Mouse (Mus musculus) bone marrow macrophage, adult 2 months (primary cell): ENCODE data around the gene Helt. TPM values are rescaled to one million over a fixed set of nuclear protein-coding genes. Genes with fewer than 3 reads are reported as not detected.

Experiments used
- H3K27ac ChIP-seq: 2 replicates; pipeline ENCODE4 v1.5.1; 2012; ENCODE audit warnings: low read depth, low read length; ENCODE audit not compliant: insufficient read depth
- H3K4me1 ChIP-seq: 2 replicates; pipeline ENCODE4 v1.6.1; 2012; ENCODE audit warnings: low read length; ENCODE audit not compliant: control insufficient read depth, insufficient read depth
- H3K4me3 ChIP-seq: 2 replicates; pipeline ENCODE4 v1.5.1; 2012; ENCODE audit warnings: mild to moderate bottlenecking, low read length, moderate library complexity; ENCODE audit not compliant: insufficient read depth
- CTCF ChIP-seq: IDR thresholded peaks from 2 replicates; pipeline ENCODE4 v1.5.1; 2012; ENCODE audit warnings: low read depth, mild to moderate bottlenecking, low read length, moderate library complexity
- POLR2A ChIP-seq: IDR thresholded peaks from 2 replicates; pipeline ENCODE4 v1.6.1; 2012; ENCODE audit warnings: mild to moderate bottlenecking, low read depth, low read length, borderline replicate concordance
- polyA plus RNA-seq: library from polyadenylated mRNA; stranded (reverse); fragments of >200 nt; gene quantifications from 2 replicates; pipeline ENCODE4 v1.2.4, GENCODE M21; 2012; ENCODE audit not compliant: missing spikeins, insufficient read depth, insufficient read length

The Helt gene
- polyA plus RNA-seq, 1 experiment: not detected

- H3K27ac ChIP-seq: no peak overlapping the region
- no peaks in the 10 kb centered on the region for H3K4me1 ChIP-seq
- no peak for TF ChIP-seq CTCF
- TF ChIP-seq POLR2A: no peak
- no peak overlapping the region for H3K4me3 ChIP-seq
Observed at GRCm38 (mm10) chr8:46324676-46325075, 30.2 kb upstream of the Helt start.

DNA sequence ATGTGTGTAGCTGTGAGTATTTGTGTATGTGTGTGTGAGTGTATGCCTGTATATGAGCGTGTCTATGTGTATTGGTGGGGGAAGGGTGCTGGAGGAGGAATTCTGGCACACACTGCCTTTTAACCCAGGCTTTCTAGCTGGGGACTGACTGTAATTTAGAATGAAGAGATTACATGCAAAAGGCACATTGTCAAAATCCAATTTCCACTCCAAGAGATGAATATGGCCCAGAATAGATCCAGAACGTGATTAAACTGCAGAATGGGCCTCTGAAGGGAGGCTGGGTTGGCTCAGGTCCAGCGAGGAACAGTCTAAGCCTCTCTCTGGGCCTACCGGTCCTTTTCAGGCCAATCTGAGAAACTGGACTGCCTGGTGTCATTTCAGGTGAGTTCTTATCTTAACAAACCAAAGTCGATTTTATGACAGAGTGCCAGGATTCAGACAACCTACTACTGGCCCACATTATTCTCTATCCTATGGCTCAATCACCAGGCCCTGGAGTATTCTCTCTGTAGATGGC lies 29.3 kb upstream of the Helt start:
- Histone ChIP-seq H3K4me3 (no peak overlapping the region), H3K27ac (no peak overlapping the region), H3K4me1 (no peaks in the 10 kb centered on the region)
- TF ChIP-seq POLR2A (no peak), CTCF (no peak)

GRCm38 (mm10) chr8:46322833-46323232 lies 28.4 kb upstream of the Helt start:
- Histone ChIP-seq H3K27ac (no peak overlapping the region), H3K4me3 (no peak overlapping the region), H3K4me1 (no peaks in the 10 kb centered on the region)
- TF ChIP-seq POLR2A: no peak
- TF ChIP-seq CTCF: no peak

DNA sequence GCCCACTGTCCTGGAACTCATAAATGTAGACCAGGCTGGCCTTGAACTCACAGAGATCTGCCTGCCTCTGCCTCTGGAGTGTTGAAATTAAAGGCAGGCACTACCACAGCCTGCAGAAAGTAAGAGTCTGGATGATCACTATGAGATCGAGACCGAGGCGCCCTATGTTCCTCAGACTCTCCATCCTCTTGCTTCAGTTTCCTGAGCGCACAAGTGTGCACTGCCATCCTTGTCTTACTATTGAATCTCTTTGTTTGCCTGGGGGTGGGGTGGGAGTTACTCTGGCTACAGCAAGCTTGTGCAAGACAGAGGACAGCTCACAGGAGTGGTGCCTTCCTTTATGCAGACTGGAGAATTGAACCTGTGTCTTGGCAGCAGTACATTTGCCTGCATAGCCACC lies 27.9 kb upstream of the Helt start:
- TF ChIP-seq CTCF (no peak), POLR2A (no peak)
- no peaks in the 10 kb centered on the region for H3K4me1 ChIP-seq
- H3K4me3 ChIP-seq: no peak overlapping the region
- no peak overlapping the region for H3K27ac ChIP-seq

GRCm38 (mm10) chr8:46318802-46319201 lies 24.3 kb upstream of the Helt start:
- no peak overlapping the region for H3K27ac ChIP-seq
- no peaks in the 10 kb centered on the region for H3K4me1 ChIP-seq
- TF ChIP-seq POLR2A: no peak
- no peak for TF ChIP-seq CTCF
- no peak overlapping the region for H3K4me3 ChIP-seq

GRCm38 (mm10) chr8:46317161-46317560 lies 22.7 kb upstream of the Helt start:
- no peak for TF ChIP-seq CTCF
- no peak for TF ChIP-seq POLR2A
- no peak overlapping the region for H3K27ac ChIP-seq
- H3K4me3 ChIP-seq: no peak overlapping the region
- no peaks in the 10 kb centered on the region for H3K4me1 ChIP-seq

DNA sequence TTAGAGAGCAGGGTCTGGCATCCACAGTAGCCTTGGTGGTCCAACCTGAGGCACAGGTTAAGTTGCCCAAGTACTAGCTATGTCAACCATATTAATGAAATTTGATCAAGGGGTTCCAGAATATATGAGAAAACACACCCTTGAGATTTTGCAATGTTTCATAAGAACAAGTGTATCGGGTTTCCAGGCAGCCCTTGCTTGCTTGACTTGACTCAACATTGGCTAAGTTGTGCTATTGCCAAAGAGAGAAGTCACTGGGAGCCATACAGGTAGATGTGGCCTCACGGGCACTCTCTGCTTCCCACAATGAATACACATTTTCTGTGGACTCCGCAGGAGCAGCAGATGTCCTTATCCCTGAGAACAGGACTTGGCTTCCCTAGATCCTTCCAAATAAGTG lies 19.3 kb upstream of the Helt start:
- H3K4me1 ChIP-seq: no peaks in the 10 kb centered on the region
- TF ChIP-seq CTCF (no peak), POLR2A (no peak)
- no peak overlapping the region for H3K27ac ChIP-seq
- no peak overlapping the region for H3K4me3 ChIP-seq

GRCm38 (mm10) chr8:46311159-46311558 lies 16.7 kb upstream of the Helt start:
- TF ChIP-seq POLR2A (no peak), CTCF (peak; percentile 69)
- Histone ChIP-seq H3K4me3 (no peak overlapping the region), H3K4me1 (no peaks in the 10 kb centered on the region), H3K27ac (no peak overlapping the region)

GRCm38 (mm10) chr8:46308189-46308588 lies 13.7 kb upstream of the Helt start:
- Histone ChIP-seq H3K4me3 (no peak overlapping the region), H3K4me1 (no peaks in the 10 kb centered on the region), H3K27ac (no peak overlapping the region)
- TF ChIP-seq CTCF (no peak), POLR2A (no peak)

GRCm38 (mm10) chr8:46305733-46306349 lies 11.4 kb upstream of the Helt start:
- Histone ChIP-seq H3K4me3 (no peak overlapping the region), H3K27ac (no peak overlapping the region), H3K4me1 (no peaks in the 10 kb centered on the region)
- TF ChIP-seq CTCF (peak; percentile 68), POLR2A (no peak)
